Mouse (Mus musculus): ENCODE measurements at regions not wholly inside any gene's neighbourhood (a gene's known extent, or its start where the extent isn't known, plus 50 kb on each side); places are given as distances from the start of the nearest gene placed in this dataset.

- TF ChIP-seq ZNF384 (IDR thresholded peaks at IDR 0.05; ENCODE audit: low read depth, low read length) = no peak
- TF ChIP-seq ZC3H11A (IDR thresholded peaks at IDR 0.05; ENCODE audit: borderline replicate concordance, low read depth, low read length) = no peak
- no peak for TF ChIP-seq MAFK (IDR thresholded peaks at IDR 0.05; ENCODE audit: insufficient read depth, low read depth, low read length)
- no peak for TF ChIP-seq CHD2 (IDR thresholded peaks at IDR 0.05; ENCODE audit: low read depth, low read length)
Measured at GRCm38 (mm10) chr2:92695869-92696268, 96.4 kb downstream of the Chst1 start.

Data from ES-E14 (cell line).